ENCODE assay signal across 8 mouse cellular contexts in genomic region chr19:10205051-10205450, GRCm38 (mm10). TPM values are rescaled to one million over a fixed set of nuclear protein-coding genes. Genes with fewer than 3 reads are reported as not detected.
A peak's percentile ranks its signal among the peaks of the same experiment; 100 is the strongest.
DNase-seq lines count a peak whose midpoint lies in the region; ATAC-seq and TF ChIP-seq lines count a peak whose summit lies in the region.

No protein-coding gene starts in this region.

- no peaks in the 10 kb centered on the region for H3K27me3 ChIP-seq in forebrain, embryonic 10.5 days (ENCODE audit: poor library complexity, severe bottlenecking)
- H3K27me3 ChIP-seq in limb, embryonic 11.5 days (ENCODE audit: control insufficient read depth, insufficient read depth, low read length) = no peaks in the 10 kb centered on the region
- no peaks in the 10 kb centered on the region for H3K27me3 ChIP-seq in neural tube, embryonic 12.5 days (replicated peaks)

- H3K27ac ChIP-seq in layer of hippocampus, adult 2 months = peak overlapping the region; percentile 66
- H3K27ac ChIP-seq in forebrain, embryonic 10.5 days = no peak overlapping the region
- no peak overlapping the region for H3K27ac ChIP-seq in limb, embryonic 11.5 days (replicated peaks; ENCODE audit: low read depth, low read length)
- no peak overlapping the region for H3K27ac ChIP-seq in neural tube, embryonic 12.5 days

- H3K4me2 ChIP-seq in limb, embryonic 11.5 days (ENCODE audit: low read depth, severe bottlenecking) = peak overlapping the region; percentile 97; the same call in 1 of the 2 replicates
- peak overlapping the region; percentile 85 for H3K4me2 ChIP-seq in neural tube, embryonic 12.5 days (replicated peaks)

- TF ChIP-seq CTCF in layer of hippocampus, adult 2 months (conservative IDR thresholded peaks at IDR 0.05) = no peak

- peak overlapping the region; percentile 99 for H3K4me3 ChIP-seq in layer of hippocampus, adult 2 months
- H3K4me3 ChIP-seq in forebrain, embryonic 10.5 days = peak overlapping the region; percentile 98
- peak overlapping the region; percentile 98 for H3K4me3 ChIP-seq in limb, embryonic 11.5 days (ENCODE audit: low read depth, low read length)
- no peak overlapping the region for H3K4me3 ChIP-seq in neural tube, embryonic 12.5 days

- H3K9ac ChIP-seq in limb, embryonic 11.5 days (ENCODE audit: low read length) = no peak overlapping the region
- no peak overlapping the region for H3K9ac ChIP-seq in neural tube, embryonic 12.5 days

- H3K9me3 ChIP-seq in forebrain, embryonic 10.5 days = no peaks in the 10 kb centered on the region
- H3K9me3 ChIP-seq in limb, embryonic 11.5 days (ENCODE audit: control insufficient read depth, low read length) = no peaks in the 10 kb centered on the region
- no peaks in the 10 kb centered on the region for H3K9me3 ChIP-seq in neural tube, embryonic 12.5 days

- no peak for ATAC-seq in limb, embryonic 11.5 days (ENCODE audit: insufficient number of reproducible peaks, low FRiP score, low TSS enrichment, low read depth)
- no peak for ATAC-seq in neural tube, embryonic 12.5 days (ENCODE audit: low FRiP score, low read depth)
- ATAC-seq in megakaryocyte-erythroid progenitor cell, adult 5-6 weeks (replicated peaks; ENCODE audit: low FRiP score, low TSS enrichment, poor library complexity, severe bottlenecking) = no peak

- WGBS in forebrain, embryonic 10.5 days = 78% methylated on average over 6 of the region's 6 CpGs
- 75% methylated on average over 6 of the region's 6 CpGs for WGBS in limb, embryonic 11.5 days
- 72% methylated on average over 6 of the region's 6 CpGs for WGBS in neural tube, embryonic 12.5 days

- peaks cover 17% of the 10 kb centered on the region for H3K4me1 ChIP-seq in forebrain, embryonic 10.5 days
- 0 out of 2 replicates have a peak, but pooled peaks cover 5% of the 10 kb centered on the region for H3K4me1 ChIP-seq in limb, embryonic 11.5 days (ENCODE audit: control insufficient read depth, insufficient read depth, low read length)
- H3K4me1 ChIP-seq in neural tube, embryonic 12.5 days = peaks cover 16% of the 10 kb centered on the region

- DNase-seq in layer of hippocampus, adult 2 months (ENCODE audit: low spot score in 2 of 2) = no peak
- no peak for DNase-seq in layer of hippocampus, adult 9-10 months (ENCODE audit: low spot score)
- DNase-seq in forebrain, embryonic 10.5 days (ENCODE audit: extremely low spot score, low spot score) = no peak
- DNase-seq in limb, embryonic 11.5 days (ENCODE audit: low spot score) = no peak
- DNase-seq in ovary, postnatal 10 days (ENCODE audit: low spot score) = no peak
- DNase-seq in adrenal gland, postnatal 25 days = no peak

- peaks cover 64% of the 10 kb centered on the region for H3K36me3 ChIP-seq in forebrain, embryonic 10.5 days (replicated peaks)
- H3K36me3 ChIP-seq in limb, embryonic 11.5 days (ENCODE audit: control insufficient read depth, insufficient read depth, low read length) = peaks cover 16% of the 10 kb centered on the region
- peaks cover 48% of the 10 kb centered on the region for H3K36me3 ChIP-seq in neural tube, embryonic 12.5 days

RNA-seq across cellular contexts. Expression of gene Fen1, which starts 1.1 kb away (rescaled TPM):
- 10 to 100 TPM in 1 of 2 experiments, 1 to 10 TPM in 1; 9.6 to 12.2 TPM for total RNA-seq in layer of hippocampus, adult 2 months (2021)
- 215 and 218 TPM in 2 replicates for polyA plus RNA-seq in forebrain, embryonic 10.5 days (2016; fragmentation: Nextera tagmentation; extraction: Ambion mirVana)
- 135 and 140 TPM in 2 replicates for polyA plus RNA-seq in limb, embryonic 11.5 days (2014; fragmentation: Nextera tagmentation; extraction: Ambion mirVana)
- polyA plus RNA-seq in neural tube, embryonic 12.5 days (2016; fragmentation: Nextera tagmentation; extraction: Ambion mirVana) = 69.6 and 73.6 TPM in 2 replicates
- 16.9 and 17.9 TPM in 2 replicates for total RNA-seq in adrenal gland, postnatal 25 days (2021)
- total RNA-seq in megakaryocyte-erythroid progenitor cell, adult 5-6 weeks (2014; fragmentation: Nextera tagmentation) = 112 and 116 TPM in 2 replicates
- total RNA-seq in megakaryocyte-erythroid progenitor cell, adult 5-6 weeks (2017) = 136 and 160 TPM in 2 replicates

RNA-seq across cellular contexts. Expression of gene Tmem258, which starts 1.2 kb away (rescaled TPM):
- 10 to 100 TPM; 74.0 to 79.7 TPM for total RNA-seq in layer of hippocampus, adult 2 months (2021)
- 362 and 373 TPM in 2 replicates for polyA plus RNA-seq in forebrain, embryonic 10.5 days (2016; fragmentation: Nextera tagmentation; extraction: Ambion mirVana)
- polyA plus RNA-seq in limb, embryonic 11.5 days (2014; fragmentation: Nextera tagmentation; extraction: Ambion mirVana) = 419 and 442 TPM in 2 replicates
- polyA plus RNA-seq in neural tube, embryonic 12.5 days (2016; fragmentation: Nextera tagmentation; extraction: Ambion mirVana) = 342 and 348 TPM in 2 replicates
- 141 and 171 TPM in 2 replicates for total RNA-seq in adrenal gland, postnatal 25 days (2021)
- 222 and 247 TPM in 2 replicates for total RNA-seq in megakaryocyte-erythroid progenitor cell, adult 5-6 weeks (2014; fragmentation: Nextera tagmentation)
- total RNA-seq in megakaryocyte-erythroid progenitor cell, adult 5-6 weeks (2017) = 196 and 256 TPM in 2 replicates

RNA-seq across cellular contexts. Expression of gene Fads1, which starts 22.4 kb away (rescaled TPM):
- total RNA-seq in layer of hippocampus, adult 2 months (2021) = 100 to 1,000 TPM; 191 to 198 TPM
- 171 and 180 TPM in 2 replicates for polyA plus RNA-seq in forebrain, embryonic 10.5 days (2016; fragmentation: Nextera tagmentation; extraction: Ambion mirVana)
- polyA plus RNA-seq in limb, embryonic 11.5 days (2014; fragmentation: Nextera tagmentation; extraction: Ambion mirVana) = 138 and 145 TPM in 2 replicates
- 162 and 167 TPM in 2 replicates for polyA plus RNA-seq in neural tube, embryonic 12.5 days (2016; fragmentation: Nextera tagmentation; extraction: Ambion mirVana)
- 931 and 942 TPM in 2 replicates for total RNA-seq in adrenal gland, postnatal 25 days (2021)
- total RNA-seq in megakaryocyte-erythroid progenitor cell, adult 5-6 weeks (2014; fragmentation: Nextera tagmentation) = 50.6 and 51.2 TPM in 2 replicates
- total RNA-seq in megakaryocyte-erythroid progenitor cell, adult 5-6 weeks (2017) = 23.2 and 26.6 TPM in 2 replicates

RNA-seq across cellular contexts. Expression of gene Myrf, which starts 35.5 kb away (rescaled TPM):
- total RNA-seq in layer of hippocampus, adult 2 months (2021) = 10 to 100 TPM; 27.0 to 27.8 TPM
- polyA plus RNA-seq in forebrain, embryonic 10.5 days (2016; fragmentation: Nextera tagmentation; extraction: Ambion mirVana) = 2.1 and 2.9 TPM in 2 replicates
- polyA plus RNA-seq in limb, embryonic 11.5 days (2014; fragmentation: Nextera tagmentation; extraction: Ambion mirVana) = 4.4 and 4.6 TPM in 2 replicates
- polyA plus RNA-seq in neural tube, embryonic 12.5 days (2016; fragmentation: Nextera tagmentation; extraction: Ambion mirVana) = 1.0 and 1.4 TPM in 2 replicates
- total RNA-seq in adrenal gland, postnatal 25 days (2021) = 0.67 and 1.4 TPM in 2 replicates
- total RNA-seq in megakaryocyte-erythroid progenitor cell, adult 5-6 weeks (2014; fragmentation: Nextera tagmentation) = not detected in 2 replicates
- total RNA-seq in megakaryocyte-erythroid progenitor cell, adult 5-6 weeks (2017) = not detected in 2 replicates
